Mouse (Mus musculus) heart, adult 9 months (tissue): ENCODE measurements around the gene Tmem222.

Source experiments
- DNase-seq, 2 experiments: peaks; one replicate each; pipeline ENCODE4 v3.0.0; 2022; ENCODE audit warnings: low spot score in 2 of 2

Gene Tmem222

DNA sequence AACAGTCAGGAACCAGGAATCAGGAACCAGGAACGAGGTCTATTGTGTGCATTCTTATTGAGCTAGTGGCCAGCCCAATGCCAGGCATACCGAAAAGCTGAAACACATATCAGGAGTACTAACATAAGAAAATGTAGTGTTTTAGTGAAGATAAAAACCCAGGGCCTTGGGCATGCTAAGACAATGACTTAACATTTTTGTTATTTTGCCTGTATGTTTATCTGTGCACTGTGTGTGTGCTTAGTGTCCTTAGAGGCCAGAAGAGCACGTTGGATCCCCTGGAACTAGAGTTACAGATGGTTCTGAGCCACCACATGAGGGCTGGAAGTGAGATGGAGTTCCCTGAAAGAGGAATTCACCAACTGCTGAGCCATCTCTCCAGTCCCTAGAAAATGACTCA, 7.7 kb upstream of the Tmem222 start:
- DNase-seq, result no peak

DNA sequence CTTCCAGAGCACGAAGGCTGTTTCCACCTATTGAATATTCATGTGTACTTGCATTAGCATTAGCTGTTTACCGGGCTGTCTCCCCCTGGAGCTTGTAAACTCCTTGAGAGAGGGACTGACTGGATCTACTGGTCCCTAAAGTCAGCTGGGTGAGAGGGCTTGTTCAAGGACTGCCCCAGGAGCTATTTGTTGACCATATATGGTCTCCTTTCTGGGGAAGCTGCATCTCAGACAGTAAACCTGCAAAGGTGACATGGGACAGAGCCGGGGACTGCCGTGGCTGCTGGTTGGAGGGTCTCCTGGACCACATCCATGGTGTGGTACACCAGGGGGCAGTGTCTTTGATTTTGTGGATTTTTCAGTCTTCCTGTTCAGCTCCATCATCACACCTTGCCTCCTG, 5.1 kb upstream of the Tmem222 start:
- no peak for DNase-seq

DNA sequence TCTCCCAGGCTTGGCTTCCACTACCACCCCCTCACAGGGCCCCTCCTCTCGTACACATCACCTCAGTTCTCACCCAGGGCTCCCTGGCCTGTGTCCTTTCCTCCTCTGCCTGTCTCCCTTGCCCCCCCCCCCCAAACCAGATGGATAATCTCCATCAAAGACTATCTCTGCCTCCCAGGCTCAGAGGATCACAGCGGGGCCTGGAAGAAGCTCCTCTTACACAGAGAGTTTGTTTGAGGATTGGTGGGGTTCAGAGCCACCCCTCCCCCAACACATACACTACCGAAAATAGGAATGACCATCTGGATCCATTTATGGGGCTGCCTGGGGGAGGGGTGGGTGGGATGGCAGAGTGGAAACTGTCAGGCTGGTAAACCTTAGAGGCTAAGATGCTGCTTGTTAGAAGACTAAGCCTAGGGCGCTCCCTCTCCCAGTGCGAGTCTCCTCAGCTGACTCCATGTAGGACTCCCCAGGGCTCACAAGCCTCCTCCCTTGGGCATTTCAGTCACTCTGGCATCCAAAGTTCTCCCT, 4.4 kb upstream of the Tmem222 start:
- DNase-seq, result no peak

DNA sequence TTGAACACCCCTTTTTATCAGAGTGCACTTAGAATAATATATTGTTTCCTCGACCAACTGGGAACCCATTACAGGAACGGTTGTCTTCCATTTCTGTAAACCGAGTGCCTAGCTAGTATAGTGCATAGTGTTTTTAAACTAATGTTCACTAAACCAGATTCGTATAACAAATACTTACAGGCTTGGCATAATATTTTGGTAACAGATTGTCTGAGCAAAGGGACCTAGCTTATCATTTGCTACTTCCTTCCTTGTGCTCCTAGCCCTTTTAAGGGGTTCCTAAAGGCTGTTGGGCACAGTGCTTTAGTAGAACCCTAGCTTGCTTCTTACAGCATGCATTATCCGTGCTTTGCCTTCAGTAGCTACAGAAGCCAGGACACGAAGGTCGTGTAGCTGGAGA, 3.9 kb upstream of the Tmem222 start:
- no peak for DNase-seq

DNA sequence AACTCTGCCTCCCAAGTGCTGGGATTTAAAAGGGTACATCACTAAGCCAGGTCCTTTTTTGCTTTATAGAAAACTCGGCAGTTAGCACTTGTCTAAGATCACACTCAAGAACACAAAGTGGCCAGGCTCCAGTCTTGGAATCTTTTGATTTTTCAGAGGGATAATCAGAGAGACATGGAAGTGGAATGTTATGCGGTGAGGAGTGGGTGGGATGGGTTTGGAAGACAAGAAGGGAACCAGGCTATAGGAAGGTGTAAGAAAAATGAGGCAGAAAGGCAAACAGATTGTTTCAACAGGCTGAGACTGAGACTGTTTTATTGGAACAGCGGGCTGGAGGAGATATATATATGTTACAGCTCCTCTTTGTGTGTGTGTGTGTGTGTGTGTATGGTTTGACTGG, 890 bp upstream of the Tmem222 start:
- DNase-seq, result no peak

DNA sequence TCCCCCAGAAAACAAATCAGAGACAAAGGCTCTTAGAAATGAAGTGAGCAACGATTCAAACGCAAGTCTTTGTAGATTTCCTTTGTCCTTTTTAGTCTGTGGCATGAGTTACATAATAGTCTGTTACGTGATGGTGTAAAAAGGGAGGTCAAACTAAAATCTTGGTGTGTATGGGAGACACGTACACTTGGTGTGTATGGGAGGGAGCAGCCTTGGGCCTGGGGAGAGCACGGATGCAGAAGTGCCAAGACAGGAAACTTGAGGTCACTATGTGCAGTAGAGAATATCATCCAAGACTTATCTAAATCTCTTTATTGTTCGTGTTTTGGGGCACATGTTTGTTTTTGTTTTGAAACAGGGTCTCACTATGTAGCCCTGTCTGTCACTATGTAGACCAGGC, 475 bp upstream of the Tmem222 start:
- no peak for DNase-seq

DNA sequence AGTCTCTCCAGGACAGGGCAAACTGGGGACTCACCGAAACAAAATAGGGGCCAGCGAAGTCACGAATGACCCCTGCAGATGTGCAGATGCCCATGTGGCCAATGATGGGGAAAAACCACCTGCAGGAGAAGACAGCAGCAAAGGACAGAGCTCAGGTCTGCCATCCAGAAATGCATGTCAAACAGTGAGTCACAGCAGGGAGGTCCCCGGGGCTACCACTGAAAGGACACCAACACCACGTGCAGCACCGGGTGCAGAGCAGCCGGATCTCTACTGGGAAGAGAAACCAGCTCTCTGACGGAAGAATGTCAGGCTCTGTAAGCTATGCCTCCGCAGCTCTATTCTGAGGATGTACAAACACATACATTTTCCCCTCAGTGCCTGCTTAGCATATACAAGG, 6.7 kb downstream of the Tmem222 start:
- no peak for DNase-seq

DNA sequence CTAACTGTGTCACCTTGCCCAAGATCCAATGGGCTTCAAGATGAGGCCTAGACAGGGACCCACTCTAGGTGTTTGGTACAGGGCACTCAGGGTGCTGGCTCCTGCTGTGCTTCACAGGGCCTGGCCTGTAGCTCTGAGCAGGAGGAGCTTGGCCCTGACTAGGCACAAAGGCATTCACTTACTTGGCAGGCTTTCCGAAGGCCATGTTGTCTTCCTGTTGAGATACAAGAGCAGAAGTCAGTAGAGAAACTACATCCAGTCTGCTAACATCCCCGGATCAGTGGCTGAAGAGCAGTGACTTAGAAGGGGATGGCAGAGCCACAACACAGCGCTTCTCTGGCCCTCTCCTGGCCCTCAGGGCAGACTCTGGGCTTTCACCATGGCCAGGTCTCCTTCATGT, 8.0 kb downstream of the Tmem222 start:
- peak; percentile 68 to 75 for DNase-seq

DNA sequence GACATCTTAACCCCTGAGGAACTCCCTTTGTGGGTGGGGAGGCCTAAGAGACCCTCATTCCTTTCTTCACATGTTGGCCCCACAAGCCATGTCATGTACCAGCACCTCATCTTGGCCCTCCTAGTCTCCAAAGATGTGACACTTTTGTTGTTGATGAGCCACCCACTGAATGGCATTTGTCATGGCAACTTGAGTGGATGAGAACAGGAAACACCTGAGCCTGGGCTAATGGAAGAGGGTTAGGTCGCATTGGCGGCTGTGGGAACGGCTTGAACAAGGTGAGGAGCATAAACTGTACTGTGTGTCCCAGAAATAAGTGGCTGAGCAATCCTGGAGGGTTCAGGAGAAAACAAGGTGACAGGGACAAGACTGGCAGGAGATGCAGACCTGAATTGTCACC, 8.7 kb downstream of the Tmem222 start:
- DNase-seq, result no peak

DNA sequence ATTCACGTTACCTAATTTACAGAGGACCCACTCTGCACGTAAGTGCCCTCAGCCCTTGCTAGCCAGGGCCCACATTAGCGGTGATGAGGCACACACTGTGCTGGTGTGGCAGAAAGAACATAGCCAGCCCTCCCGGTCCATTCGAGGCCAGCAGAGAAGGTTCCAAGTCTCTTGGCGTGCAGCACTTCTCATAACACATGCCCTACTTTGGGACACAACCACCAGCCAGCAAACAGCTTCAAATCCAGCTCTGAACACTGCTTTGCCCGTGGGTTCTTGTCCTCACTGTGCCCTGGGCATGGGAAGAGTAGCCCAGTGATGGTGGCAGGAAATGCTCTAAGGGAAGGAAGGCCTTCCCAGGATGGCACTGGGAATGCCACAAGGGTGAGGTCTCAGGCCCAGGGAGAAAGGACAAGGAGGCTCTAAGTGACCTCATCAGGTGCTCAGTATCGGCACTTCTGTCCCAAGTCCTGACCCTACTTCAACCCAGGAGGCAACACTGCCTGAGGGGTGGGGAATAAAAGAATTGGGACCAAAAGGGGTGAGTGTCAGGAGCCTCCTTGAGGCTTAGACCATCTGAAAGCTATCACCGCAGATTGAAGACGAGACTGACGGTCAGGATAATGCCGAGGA, 11.2 kb downstream of the Tmem222 start:
- no peak for DNase-seq

DNA sequence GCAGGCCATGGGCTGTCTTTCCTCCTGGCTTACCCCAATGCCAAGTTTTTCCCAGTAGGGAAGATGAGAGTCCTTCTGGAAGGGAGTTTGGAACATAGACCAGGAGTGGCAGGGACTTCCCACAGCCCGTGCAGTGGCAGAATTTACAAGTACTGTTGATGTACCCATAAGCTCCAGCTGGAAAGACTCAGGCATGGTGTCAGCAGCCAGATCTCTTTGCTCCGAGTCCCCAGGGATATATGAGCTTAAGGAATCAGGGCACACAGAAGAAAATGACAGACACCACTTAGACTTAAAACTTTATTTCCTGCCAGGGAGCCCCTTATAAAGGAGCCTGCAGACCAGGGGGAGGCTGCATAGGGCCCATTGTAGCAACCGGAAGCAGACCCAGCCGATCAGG, 11.8 kb downstream of the Tmem222 start:
- peak; percentile 54 to 62 for DNase-seq

DNA sequence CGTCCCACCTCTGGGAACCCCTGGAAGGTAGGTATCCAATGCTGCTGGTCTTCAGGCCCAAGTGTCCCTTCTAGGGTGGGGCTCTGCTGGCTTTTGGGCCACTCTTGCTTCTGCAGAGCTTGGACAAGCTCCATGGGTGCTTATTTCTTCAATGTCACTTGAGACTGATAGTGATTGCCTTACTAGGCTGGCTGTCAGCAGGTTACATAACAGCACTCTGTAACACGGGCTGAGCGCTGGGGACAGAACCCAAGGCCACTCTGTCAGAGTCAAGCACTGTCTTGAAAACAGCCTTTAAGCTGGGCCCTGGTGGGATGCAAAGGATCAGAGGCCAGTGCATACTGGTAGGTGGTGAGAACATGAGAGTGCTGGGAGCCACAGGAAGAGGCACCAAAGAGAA, 12.3 kb downstream of the Tmem222 start:
- DNase-seq, result no peak

DNA sequence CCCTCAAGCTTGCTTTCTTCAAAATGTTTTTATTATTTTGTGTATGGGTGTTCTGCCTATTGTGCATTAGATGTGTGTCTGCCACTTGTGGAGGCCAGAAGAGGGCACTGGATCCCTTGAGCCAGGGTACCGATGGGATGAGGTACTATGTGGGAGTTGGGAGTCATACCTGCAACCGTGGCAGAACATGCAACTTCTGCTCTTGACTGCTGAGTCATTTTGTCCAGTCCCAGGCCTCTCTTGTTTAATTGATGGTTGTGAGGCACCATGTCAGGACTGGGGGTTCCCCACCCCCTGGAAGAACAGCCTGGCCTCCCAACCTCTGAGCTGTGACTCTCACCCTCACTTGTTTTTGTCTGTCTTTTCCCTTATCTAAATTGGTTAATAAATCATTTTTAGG, 13.0 kb downstream of the Tmem222 start:
- no peak for DNase-seq

DNA sequence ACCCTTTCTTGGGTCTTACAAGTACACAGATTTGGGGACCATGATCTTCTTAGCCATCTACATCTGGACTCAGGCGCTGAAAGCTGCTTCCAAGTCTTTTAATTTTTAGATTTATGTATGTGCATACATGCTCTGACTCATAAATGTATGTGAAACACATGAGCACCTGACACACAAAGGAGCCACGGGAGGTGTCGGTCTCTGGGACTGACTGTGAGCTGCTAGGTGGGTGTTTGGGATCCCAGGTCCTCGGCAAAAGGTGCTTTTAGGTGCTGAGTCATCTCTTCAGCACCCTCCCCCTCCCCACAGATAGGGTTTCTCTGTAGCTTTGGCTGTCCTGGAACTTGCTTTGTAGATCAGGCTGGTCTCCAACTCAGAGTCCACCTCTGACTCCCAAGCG, 13.8 kb downstream of the Tmem222 start:
- DNase-seq, result no peak

DNA sequence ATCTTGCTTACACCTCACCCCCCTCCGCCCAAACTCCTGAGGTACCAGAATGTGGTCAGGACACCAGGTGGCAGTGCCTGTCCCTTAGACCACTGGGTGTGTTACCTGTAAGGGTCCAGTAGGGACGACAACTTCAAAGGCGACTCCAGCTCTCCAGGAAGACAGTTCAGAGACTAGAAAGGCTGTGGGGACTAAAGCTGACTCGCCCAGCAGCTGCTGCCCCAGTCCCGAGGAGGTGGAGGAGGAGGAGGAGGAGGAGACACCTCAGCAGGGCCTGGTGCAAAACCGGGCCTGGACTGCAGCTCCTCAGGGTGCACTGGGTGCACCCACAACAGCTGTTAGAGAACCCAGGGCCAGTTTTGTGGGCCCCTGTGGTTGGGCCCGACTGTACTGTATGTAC, 14.7 kb downstream of the Tmem222 start, which contains the start of gene Sytl1:
TSS of gene Sytl1 (minus strand) at position 232 of the 400 bp plus-strand sequence.
- no peak for DNase-seq

DNA sequence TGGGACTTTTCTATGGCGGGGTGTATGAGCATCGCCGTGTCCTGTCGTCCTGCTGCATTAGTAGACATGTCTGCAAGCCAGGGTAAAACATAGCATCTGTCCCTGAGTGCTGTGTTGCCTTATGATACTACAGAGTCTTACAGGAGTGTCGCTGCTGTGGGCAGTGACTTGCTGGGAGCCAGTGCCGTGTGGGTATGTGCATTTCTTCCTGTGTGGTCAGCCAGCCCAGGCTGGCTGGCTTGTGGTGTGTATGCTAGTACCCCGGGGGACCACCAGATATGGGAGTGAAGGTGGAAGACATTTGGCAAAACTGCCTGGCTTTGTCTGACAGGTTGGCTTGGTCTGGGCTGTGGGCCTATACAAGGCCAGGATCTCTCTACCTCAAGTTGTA, 15.2 kb downstream of the Tmem222 start:
- DNase-seq, result no peak

DNA sequence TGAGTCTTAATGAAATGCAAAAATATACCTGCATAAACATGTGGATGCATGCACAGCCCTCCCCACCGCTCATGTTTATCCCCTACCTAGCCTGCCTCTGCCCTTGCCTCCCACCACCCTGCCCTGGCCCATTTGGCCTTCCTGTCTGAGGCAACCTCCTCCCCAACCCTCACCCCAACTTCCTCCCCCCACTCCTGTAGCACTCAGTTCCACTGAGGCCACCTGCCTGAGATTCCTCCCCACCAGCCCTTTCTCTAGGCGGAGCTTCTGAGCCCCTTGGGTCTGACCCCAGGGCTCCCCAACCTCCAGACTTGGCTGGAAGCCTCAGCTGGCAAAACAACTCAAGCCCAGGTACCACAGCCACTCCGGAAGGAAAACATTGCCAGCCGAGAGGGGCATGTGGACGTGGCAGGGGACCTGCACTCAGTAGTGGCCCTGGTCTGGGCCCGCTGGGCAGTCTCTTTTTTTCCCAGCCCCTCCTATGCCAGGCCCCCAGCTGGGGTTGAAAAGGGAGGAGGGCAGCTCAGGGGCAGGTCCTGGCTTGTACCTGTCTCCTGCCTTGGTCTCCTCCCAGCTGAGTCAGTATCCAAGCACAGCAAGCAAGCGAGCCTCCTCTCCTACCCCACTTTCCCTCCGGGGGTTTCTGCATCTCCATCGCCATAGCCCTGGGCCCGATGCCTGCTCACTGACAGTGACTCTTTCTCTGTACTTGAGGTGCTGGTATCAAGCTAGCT, 15.8 kb downstream of the Tmem222 start:
- DNase-seq, result no peak

DNA sequence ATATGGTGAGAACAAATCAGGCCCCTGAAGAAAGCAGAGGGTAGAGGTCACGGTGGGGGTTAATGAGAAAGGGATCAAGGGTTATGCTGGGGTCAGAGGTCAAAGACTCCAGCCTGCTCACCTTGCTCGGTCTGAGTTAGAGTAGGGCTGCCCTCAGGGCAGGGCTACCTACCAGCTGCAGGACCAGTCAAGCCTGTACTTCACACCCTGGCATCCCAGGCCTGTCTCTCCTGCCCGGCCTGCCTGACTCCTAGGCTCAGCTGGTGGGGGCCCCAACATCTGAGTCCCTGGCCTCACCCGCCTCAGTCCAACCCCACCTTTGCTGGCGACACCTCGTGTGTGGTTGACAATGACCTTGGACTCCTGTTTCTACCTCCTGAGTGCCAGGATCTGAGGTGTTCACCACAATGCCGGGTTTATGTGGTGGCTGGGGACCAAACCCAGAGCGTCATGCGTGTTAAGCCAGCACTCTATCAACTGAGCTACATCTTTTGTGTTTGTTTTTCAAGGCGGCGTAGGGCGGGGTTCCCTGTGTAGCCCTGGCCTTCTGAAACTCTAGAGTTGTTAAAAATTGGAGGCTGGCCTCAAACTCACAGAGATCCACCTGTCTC, 19.7 kb downstream of the Tmem222 start:
- no peak for DNase-seq

DNA sequence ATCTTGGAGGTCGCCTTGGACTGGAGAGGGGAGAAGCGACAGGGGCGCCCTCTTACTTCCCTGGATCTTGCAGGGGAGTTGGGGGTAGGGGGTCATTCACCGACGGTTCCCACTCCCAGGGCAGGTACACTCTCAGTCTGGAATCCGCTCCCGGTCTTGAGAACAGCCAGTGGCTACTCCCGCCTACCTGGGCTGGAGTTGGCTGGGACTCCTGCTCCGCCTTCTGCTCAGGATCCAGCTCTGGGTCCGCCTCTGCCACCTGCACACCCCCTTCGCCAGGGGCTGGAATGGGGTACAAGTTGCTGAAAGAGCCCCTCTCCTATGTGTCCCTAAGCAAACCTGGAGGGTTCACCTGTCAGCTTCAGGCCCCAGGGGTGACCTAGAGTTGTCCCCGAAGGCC, 20.4 kb downstream of the Tmem222 start:
- DNase-seq, result no peak

DNA sequence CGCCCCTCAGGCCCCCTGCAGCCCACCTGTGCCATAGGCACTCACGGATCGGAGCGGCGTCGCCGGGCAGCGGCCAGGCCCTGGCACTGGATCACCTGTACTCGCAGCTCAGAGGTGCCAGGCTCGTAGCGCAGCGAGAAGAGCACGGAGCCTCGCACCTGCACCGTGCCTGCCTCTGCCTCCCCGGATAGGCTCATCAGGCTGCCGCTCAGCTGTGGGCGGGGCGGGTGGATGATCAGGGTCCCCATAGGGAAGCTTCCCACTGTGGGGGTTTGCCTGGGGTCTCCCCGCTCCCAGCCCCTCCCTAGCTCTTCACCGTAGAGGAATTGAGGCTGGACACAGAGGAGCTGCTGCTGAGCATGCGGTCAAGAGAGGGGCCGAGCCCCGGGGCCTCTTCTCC, 20.8 kb downstream of the Tmem222 start:
- no peak for DNase-seq

DNA sequence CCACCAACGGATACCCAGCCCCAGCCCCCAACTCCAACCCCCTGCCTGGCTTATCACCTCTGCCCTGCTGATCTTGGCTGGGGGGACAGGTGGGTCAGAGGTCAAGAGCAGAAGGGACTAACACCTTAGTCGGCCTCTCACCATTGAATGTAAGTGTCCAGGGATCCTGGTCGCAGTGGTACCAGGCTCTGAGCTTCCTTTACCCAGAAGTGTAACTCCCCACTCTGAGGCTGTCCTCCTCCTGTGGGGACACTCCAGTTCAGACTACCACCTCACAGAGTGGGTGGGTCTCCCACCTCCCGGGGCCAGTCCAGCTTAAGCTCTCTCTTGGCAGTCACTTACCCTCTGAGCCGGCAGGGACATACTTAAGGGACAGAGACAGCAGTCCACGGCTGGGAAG, 22.2 kb downstream of the Tmem222 start:
- no peak for DNase-seq

DNA sequence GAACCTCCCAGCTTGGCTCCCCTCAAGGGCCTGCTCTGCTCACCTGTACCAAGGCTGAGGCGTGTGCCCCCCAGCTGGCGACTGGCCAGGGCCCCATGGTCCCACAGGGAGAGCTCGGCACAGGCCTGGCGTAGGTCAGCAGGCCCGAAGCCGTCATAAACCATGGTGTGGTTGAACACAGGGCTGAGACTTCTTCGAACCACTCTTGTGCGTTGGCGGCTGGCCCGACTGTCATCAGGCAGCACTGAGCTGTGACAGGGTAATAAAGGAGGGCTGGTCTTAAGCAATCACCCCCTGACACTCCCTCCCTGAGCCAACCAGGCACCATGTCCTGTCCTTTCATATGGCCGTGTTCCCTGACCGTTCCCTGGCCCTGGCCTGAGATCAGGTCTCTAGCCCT, 24.2 kb downstream of the Tmem222 start:
- DNase-seq, result no peak

DNA sequence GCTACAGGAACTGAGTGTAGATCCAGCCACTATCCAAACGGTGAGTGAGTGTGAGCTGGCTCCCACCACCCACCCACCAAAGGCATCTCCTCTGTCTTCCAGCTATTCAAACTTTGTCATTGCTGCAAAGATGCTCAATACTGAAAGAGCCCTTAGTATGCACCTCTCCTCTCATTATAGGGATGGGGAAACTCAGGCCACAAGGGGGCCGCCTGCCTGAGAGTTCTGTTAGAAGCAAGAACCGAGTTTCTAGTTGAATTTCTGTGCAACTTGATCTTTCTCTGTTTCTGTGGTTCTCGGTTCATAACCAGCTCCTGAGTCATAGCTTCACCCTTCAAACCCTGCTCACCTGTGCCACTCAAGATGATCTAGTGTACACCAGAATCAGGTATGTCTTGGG, 25.5 kb downstream of the Tmem222 start:
- no peak for DNase-seq
